Mouse (Mus musculus) small intestine, adult 2 months (tissue): Measurements from ENCODE around the gene Sorl1.

Experiments
- CTCF ChIP-seq: fragments of 200-500 bp; IDR thresholded peaks from 2 replicates; pipeline ENCODE4 v1.5.1; 2012; ENCODE audit warnings: low read depth, mild to moderate bottlenecking, control low read depth, inconsistent platforms, low read length, moderate library complexity, mixed read lengths; ENCODE audit not compliant: insufficient replicate concordance, insufficient read length; ENCODE audit errors: extremely low read depth
- POLR2A ChIP-seq: fragments of 200-500 bp; IDR thresholded peaks from 2 replicates; pipeline ENCODE4 v1.6.1; 2012; ENCODE audit warnings: low read depth, mild to moderate bottlenecking, control low read depth, inconsistent platforms, low read length, moderate library complexity

DNA sequence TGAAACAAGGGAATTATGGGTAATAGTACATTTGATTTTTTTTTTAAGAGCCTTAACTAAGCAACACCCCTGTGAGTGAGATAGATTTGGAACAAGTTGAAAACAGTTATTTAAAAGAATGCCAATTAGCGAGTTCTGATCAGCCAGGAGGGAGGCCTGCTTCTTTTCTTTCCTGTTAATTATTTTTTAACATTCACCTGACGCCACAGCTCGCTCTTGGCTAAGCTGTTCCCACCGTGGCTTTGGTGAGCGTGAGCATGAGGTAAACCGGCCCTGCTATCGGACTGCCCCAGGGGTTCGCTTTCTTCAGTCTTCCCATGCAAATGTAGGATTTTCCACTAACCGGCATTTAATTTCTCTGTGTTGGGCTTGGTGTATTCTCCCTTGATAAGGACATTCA lies 128.8 kb downstream of the Sorl1 start:
- no peak for TF ChIP-seq POLR2A
- TF ChIP-seq CTCF: no peak
